Mouse (Mus musculus) cerebral cortex, adult 2 months (tissue): ENCODE measurements around the gene Cd209d.

ENCODE experiments used
- WGBS: fragments of 180-500 bp; shearing (Covaris S2); methylation state at CpG from one replicate; pipeline ENCODE4 v1.1.7; 2018; 5-methylcytosine and 5-hydroxymethylcytosine counted together

Gene Cd209d

GRCm38 (mm10) chr8:3878455-3878854 lies at the start of gene Cd209d:
Cd209d (minus strand) TSS chr8:3878555.
- WGBS, result 68% methylated on average over 4 of the region's 4 CpGs

- WGBS, result 94% methylated on average over 3 of the region's 3 CpGs
Measured at GRCm38 (mm10) chr8:3926744-3927143, 48.4 kb upstream of the Cd209d start, which contains the start of gene Cd209b. Cd209b (minus strand) TSS chr8:3926844.

GRCm38 (mm10) chr8:3876121-3876520 lies 2.2 kb downstream of the Cd209d start:
- 76% methylated on average over 2 of the region's 2 CpGs for WGBS

GRCm38 (mm10) chr8:3854209-3854608 lies 24.1 kb downstream of the Cd209d start, which contains the start of gene Cd209e:
Cd209e (minus strand) TSS chr8:3854309.
- 60% methylated on average over 2 of the region's 2 CpGs for WGBS
